Mouse (Mus musculus): ENCODE results near the gene Gm5728. TPM values are rescaled to one million over a fixed set of nuclear protein-coding genes. Genes with fewer than 3 reads are reported as not detected.

Gene Gm5728
- polyA plus RNA-seq (2015; fragmentation: Nextera tagmentation; extraction: Ambion mirVana): not detected in 2 replicates

DNA sequence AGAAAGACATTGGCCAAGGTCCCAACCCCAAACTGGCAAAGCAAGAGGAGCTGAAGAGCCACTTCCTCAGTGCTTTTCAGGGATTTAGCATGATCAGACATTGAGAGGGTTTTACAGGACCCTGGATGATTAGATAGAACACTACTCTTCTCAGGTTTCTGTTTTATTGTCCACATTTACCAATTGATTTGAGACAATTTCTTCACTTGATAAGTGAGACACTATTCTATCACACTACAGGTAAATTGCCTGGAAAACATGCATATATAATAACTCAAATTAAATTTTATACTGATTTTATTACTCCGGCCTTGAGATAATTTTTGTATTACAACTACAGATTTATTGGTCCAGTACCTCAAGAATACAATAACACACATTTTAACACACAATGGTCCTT lies at the start of gene Gm5728:
Gm5728 (minus strand) TSS at position 101 of the 400 bp plus-strand sequence.

DNA sequence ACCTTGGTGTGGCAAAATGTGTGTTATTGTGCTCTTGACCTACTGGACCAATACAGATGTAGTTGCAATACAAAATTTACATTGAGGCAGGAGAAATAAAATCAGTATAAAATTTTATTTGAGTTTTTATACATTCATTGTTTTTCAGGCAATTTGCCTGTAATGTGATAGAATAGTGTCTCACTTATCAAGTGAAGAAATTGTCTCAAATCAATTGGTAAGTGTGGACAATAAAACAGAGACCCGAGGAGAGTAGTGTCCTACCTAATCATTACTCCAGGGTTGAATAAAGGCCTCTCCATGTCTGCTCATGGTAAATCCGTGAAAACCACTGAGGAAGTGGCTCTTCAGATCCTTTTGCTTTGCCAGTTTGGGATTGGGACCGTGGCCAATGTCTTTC lies 42.4 kb upstream of the Gm5728 start, which contains the start of gene Vmn1r100:
Vmn1r100 (plus strand) TSS at position 301 of the 400 bp plus-strand sequence.

DNA sequence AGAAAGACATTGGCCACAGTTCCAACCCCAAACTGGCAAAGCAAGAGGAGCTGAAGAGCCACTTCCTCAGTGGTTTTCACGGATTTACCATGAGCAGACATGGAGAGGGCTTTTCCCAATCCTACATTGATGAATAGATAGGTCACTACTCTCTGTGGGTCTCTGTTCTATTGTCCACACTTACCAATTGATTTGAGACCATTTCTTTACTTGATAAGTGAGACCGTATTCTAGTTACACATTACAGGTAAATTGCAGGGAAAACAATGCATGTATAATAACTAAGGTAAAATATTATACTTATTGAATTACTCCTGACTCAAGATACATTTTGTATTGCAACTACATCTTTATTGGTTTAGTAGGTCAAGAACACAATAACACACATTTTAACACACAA lies 41.2 kb downstream of the Gm5728 start, which contains the start of gene Gm4133:
Gm4133 (minus strand) TSS at position 101 of the 400 bp plus-strand sequence.

Other genes with a start within 250 kb of the Gm5728 start
- gene Vmn1r93, start 236.3 kb downstream of the Gm5728 start, polyA plus RNA-seq (2015; fragmentation: Nextera tagmentation; extraction: Ambion mirVana): not detected in 2 replicates
- gene Vmn1r94, start 207.0 kb downstream of the Gm5728 start, polyA plus RNA-seq (2015; fragmentation: Nextera tagmentation; extraction: Ambion mirVana): not detected in 2 replicates
- not detected in 2 replicates for gene Vmn1r95, start 181.7 kb downstream of the Gm5728 start, polyA plus RNA-seq (2015; fragmentation: Nextera tagmentation; extraction: Ambion mirVana)
- gene Gm6164, start 169.8 kb downstream of the Gm5728 start, polyA plus RNA-seq (2015; fragmentation: Nextera tagmentation; extraction: Ambion mirVana): not detected in 2 replicates
- not detected in 2 replicates for gene Gm4498, start 141.6 kb downstream of the Gm5728 start, polyA plus RNA-seq (2015; fragmentation: Nextera tagmentation; extraction: Ambion mirVana)
- not detected in 2 replicates for gene Gm5890, start 112.6 kb downstream of the Gm5728 start, polyA plus RNA-seq (2015; fragmentation: Nextera tagmentation; extraction: Ambion mirVana)
- gene Gm4133, start 41.3 kb downstream of the Gm5728 start, polyA plus RNA-seq (2015; fragmentation: Nextera tagmentation; extraction: Ambion mirVana): not detected in 2 replicates
- not detected in 2 replicates for gene Vmn1r100, start 42.5 kb upstream of the Gm5728 start, polyA plus RNA-seq (2015; fragmentation: Nextera tagmentation; extraction: Ambion mirVana)
- gene Vmn1r101, start 67.2 kb upstream of the Gm5728 start, polyA plus RNA-seq (2015; fragmentation: Nextera tagmentation; extraction: Ambion mirVana): not detected in 2 replicates
- gene Gm10670, start 99.5 kb upstream of the Gm5728 start, polyA plus RNA-seq (2015; fragmentation: Nextera tagmentation; extraction: Ambion mirVana): not detected in 2 replicates
- not detected in 2 replicates for gene Vmn1r103, start 135.1 kb upstream of the Gm5728 start, polyA plus RNA-seq (2015; fragmentation: Nextera tagmentation; extraction: Ambion mirVana)
- gene Vmn1r104, start 158.4 kb upstream of the Gm5728 start, polyA plus RNA-seq (2015; fragmentation: Nextera tagmentation; extraction: Ambion mirVana): not detected in 2 replicates
- gene Gm5726, start 170.3 kb upstream of the Gm5728 start, polyA plus RNA-seq (2015; fragmentation: Nextera tagmentation; extraction: Ambion mirVana): not detected in 2 replicates
- gene Gm4141, start 200.8 kb upstream of the Gm5728 start, polyA plus RNA-seq (2015; fragmentation: Nextera tagmentation; extraction: Ambion mirVana): not detected in 2 replicates
- gene Gm4513, start 223.6 kb upstream of the Gm5728 start, polyA plus RNA-seq (2015; fragmentation: Nextera tagmentation; extraction: Ambion mirVana): not detected in 2 replicates

Data from urinary bladder, postnatal 0 days (tissue).